Mouse (Mus musculus): ENCODE results near the gene Rbm12. TPM values are rescaled to one million over a fixed set of nuclear protein-coding genes. Genes with fewer than 3 reads are reported as not detected.

The Rbm12 gene
- total RNA-seq, 2 experiments from 2014 or later: 8.2 to 8.3 TPM

DNA sequence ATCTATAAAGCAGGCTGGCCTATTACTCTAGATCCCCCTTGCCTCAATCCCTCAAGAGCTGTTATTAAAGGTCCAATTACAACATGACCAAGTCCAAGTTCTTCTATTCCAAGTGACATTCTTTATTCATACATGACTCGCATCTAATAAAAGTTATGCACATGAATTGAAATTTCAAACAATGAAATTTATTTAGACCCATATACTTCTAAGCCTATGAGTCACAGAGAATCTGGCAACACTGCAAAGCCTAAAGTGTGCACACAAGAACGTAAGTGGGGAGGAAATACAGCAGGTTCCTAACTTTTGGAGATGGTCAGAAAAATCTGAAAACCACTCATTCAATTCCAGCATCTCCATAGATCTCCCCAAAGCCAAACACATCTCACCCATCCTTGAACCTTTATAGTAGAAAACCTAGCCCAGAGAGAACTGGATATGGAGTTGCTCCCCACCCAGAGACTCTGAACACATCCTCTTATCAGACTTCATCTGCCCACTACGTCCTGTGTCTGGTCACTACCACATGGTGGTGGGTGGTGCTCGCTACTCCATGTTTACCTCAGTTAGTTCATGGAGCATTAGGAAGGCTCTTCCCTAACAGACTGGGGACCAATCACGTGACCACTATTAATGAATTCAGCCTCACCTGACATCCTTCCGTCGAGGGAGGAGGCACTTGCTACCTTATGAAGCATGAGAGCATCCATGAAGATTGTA is 24.2 kb downstream of the Rbm12 start:
- intact Hi-C loops (cut with DNase I; ENCODE audit: low total_unique reads): no loop called here

DNA sequence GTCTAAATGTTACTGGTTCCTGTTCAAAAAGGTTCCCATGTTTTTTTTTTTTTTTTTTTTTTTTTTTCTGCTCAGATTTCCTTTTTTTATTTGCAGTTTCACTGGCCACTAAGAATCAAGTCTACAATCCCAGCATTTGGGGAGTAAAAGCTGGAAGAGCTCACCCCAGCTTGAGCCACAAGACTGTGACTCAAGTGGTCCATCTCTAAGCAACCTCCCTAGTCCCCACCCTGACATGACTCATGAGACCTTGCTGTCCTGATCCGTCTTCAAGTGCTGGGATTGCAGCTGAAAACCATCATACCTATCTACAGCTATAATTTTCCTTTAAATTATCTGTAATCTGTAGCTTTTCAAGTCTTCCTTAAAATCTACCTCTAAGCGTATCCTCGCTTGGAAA is 27.2 kb downstream of the Rbm12 start:
- DNase-seq: no peak
- intact Hi-C loops (cut with DNase I; ENCODE audit: low total_unique reads): no loop called here

More for the DNA sequence above, 24.2 kb downstream of the Rbm12 start:
- DNase-seq: no peak

DNA sequence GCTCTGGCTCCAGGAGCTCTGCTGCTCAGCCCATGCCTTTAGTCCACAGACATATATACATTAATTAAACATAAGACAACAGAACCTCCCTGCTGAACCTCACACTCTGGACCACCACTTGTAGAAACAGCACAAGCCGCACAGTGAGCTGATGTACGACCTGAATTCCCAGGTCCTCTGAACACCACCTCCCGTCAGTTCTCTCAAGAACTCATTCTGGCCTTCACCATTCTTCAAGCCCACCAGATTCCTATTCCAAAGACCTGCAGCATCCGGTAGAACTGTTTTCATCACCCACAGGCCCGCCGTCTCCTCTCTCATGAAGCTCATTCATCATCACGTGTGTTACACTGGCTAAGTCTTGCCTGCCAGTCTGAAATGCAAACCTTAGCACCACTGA is 31.4 kb downstream of the Rbm12 start:
- DNase-seq: no peak
- intact Hi-C loops (cut with DNase I; ENCODE audit: low total_unique reads): no loop called here

DNA sequence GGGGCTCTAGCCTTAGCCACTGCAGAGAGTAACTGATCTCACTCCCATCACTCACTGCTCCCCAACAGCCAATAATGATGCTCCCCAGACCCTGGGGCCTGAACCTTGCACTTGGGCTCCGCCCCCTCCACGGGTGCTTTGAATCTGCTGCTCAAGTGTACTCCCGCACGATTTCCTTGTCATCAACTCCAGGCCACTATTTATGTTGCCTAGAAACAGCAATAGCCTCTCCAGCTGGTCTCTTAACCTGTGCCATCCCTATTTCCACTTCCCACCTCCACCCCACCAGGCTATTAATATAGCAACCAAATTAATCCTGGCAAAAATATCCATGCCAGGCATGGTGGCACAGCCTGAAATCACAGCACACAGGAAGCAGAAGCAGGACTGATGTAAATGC is 32.1 kb downstream of the Rbm12 start:
- intact Hi-C loops (cut with DNase I; ENCODE audit: low total_unique reads): no loop called here
- no peak for DNase-seq

DNA sequence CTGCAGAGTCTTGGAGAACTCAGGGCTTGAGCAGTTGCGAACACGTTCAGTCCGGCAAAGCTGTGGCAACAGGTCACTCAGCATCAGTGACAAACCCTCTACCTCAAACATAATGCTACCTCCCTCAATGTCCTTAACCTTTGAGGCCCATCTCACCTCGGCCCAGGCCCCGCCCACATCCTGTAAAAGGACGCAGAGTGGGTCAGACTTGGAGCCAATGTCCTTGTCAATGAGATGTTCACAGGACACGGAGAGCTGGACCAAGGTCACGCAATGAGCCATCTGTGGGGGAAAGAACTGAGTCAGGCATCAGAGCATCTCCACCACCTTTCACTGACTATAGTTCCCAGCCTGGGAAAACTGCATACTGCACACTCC is 32.6 kb downstream of the Rbm12 start:
- intact Hi-C loops (cut with DNase I; ENCODE audit: low total_unique reads): no loop called here
- no peak for DNase-seq

DNA sequence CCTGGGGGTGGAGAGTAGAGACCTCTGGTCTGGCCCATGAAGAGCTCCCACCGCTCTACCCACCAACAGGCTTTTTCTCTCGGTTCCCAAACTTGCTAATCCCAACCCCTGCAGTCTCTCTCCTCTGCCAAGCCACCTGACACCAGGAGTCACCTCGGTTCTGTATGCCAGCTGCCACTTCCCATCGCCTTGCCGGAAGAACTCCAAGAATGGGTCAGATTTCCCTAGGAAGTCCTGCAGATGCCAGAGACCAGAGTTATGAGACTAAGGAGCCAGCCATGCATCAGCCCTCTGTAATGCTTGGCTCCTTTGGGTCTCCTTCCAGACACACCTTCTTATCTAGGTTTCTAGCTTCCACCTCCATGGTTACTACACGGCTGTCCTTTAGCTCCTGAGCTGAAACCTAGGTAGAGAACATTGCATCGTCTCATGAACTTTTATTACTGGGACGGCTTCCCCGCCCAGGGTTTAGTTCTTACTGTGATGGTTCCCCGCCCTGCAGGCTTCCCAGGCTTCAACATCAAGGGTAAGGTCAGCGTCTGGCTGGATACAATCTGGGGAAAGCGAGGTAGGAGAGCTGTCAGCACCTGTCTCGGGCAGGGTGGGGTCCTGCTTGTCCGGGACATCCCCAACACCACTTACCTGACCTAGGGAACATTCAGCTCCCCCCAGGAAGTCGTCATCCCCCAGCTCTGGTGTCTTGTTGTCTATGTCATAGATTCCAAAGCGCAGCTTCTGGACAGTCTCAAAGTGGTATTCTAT is 33.2 kb downstream of the Rbm12 start:
- intact Hi-C loops (cut with DNase I; ENCODE audit: low total_unique reads): no loop called here
- DNase-seq: no peak

DNA sequence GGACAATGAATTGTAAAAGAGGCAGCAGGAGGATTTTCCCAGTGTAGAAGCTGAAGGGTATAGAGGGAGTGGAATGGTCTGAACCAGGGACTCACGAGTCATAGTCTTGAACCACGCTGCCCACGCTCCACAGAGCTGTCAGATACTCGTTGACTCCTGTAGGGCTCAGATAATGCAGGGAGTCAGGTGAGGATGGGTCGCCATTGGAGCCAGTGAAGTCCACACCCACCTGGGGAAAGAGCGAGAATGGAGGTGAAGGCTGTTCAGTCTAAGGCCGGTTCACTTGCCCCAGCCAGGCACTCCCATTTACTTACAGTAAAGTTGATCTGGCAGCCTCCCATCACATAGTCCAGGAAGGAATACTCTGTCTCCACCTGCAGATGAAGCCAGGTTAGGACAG is 34.3 kb downstream of the Rbm12 start:
- no peak for DNase-seq
- intact Hi-C loops (cut with DNase I; ENCODE audit: low total_unique reads): no loop called here

DNA sequence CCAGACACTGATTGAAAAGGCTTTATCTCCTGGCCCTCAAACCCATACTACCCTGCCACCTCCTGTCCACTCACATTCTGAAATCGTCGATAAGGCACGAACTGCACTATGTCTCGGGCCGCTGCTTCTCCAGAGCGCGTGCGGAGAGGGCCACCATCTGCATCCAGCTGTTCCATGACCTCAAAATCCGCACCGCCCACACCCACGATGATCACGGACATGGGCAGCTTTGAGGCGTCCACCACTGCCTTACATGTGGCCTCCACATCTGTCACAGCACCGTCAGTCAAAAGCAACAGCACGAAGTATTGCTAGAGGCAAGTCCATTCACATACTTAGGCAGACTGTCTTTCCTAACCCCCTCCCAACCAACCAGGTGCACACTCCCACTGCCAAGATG is 38.1 kb downstream of the Rbm12 start:
- no peak for DNase-seq
- intact Hi-C loops (cut with DNase I; ENCODE audit: low total_unique reads): no loop called here

DNA sequence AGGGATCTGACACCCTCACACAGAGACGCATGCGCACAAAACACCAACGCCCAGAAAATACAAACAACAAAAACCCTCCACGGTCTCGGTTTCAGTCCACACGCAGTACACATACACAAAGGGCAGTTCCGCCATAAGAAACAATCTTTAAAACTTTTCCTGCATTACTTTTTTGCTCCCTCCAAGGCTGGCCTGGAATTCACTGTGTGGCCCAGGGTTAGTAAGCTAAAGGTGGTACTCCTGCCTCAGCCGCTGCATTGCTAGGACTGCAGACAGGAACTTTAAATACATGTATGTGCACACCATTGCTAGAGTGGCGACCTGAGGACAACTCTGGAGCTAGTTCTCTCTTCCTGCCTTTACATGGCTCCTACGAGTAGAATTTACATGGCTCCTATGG is 40.5 kb downstream of the Rbm12 start:
- no peak for DNase-seq

DNA sequence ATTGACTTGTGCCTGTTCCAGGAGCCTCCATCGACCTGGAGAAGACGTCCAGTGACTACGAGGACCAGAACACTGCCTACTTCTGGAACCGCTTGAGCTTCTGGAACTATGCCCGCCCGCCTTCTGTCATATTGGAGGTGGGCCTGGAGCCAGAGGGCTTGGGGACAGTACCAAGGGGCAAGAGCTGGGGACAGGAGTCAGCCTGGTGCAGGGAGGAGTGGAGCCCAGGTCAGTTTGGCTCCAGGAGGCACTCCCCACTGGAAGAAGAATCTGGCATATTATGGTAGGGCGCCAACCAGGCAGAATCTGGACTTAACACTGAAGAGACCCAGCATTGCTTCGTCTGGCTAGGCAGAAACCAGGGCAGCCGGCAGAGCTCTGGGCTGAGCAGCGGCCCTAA is 43.9 kb downstream of the Rbm12 start:
- intact Hi-C loops (cut with DNase I; ENCODE audit: low total_unique reads): no loop called here

More for the DNA sequence above, 40.5 kb downstream of the Rbm12 start:
- intact Hi-C loops (cut with DNase I; ENCODE audit: low total_unique reads): no loop called here

DNA sequence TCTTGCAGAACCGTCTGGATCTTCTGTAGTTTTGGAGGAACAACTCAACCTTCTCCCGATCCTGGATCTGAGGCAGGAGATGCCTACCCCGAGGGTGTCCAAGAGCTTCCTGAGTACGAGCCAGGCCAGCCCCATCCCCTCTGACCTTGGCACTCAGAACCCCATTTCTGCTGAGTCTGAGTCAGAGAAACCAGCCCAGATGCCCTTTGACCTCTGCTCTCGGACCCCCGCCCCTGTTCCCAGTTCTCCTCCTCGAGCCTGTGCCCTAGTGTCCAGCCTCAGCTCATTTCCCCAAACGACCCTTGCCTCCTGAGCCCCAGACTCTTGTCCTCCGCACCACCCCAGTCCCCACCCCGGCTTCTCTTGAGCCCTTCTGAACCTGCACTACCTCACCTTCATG is 45.7 kb downstream of the Rbm12 start:
- no peak for DNase-seq
- intact Hi-C loops (cut with DNase I; ENCODE audit: low total_unique reads): no loop called here

More for the DNA sequence above, 43.9 kb downstream of the Rbm12 start:
- DNase-seq: no peak

DNA sequence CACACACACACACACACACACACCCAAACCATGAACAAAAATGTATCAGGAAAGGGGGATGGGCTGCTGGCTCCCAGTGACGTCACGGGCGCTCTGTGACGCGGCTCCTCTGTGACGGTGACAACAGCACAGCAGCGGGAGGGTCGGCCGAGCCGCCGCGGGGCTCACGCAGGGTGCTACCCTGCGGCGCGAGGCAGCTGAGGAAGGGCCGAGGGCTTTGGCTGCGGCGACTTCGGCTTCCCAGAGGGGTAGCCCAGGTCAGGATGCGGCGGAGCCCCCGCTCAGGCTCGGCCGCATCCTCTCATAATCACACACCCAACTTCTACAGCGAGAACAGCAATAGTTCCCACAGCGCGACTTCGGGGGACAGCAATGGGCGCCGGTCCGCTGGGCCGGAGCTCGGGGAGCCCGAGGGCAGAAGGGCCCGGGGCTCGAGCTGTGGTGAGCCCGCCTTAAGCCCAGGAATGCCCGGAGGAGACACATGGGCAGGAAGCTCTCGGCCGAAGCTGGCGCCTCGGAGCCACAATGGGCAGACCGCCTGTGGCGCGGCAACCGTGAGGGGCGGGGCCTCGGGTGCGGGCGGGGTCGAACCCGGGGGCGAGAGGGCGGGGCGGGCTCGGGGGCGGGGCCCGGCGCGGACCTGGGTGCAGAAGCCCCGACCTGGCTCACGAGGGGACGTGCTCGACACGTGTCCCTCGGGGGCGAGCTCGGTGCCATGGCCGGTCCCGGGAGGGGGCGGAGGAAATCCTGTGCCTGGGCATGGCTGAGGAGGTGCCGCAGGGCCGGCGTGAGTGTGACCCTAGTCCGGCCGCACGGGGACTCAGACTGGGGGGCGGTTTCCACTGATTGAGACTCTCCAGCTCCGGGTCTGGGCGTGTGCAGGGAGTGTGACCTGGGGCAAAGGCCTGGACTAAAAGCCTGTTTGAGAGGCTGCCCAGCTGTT is 46.4 kb downstream of the Rbm12 start, which contains the start of gene Spag4:
Gene Spag4 (plus strand): TSS at position 77 of the 943 bp plus-strand sequence.
- intact Hi-C loops (cut with DNase I; ENCODE audit: low total_unique reads): no loop called here
- DNase-seq: peak; percentile 73

DNA sequence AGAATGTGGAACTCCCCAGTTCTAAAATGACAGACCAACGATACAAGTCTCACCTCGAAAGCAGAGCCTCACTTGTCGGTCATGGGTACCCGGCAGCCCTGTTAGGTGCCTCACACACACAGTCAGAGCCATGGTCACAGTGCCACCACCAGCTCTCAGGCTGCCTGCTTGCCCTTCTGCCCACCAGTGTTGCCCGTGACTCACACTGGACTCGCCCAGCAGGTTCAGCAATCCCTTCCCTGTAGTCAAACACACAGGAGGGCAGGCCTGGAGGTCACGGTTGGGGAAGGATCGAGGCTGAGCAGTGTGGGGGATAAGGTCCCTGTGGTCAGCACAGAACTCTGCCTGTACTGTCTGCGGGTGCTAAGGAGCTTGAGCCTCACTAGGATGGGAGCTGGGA is 59.0 kb downstream of the Rbm12 start, which contains the start of gene Fer1l4:
Gene Fer1l4 (minus strand): TSS at position 132 of the 400 bp plus-strand sequence.
- no peak for DNase-seq
- intact Hi-C loops (cut with DNase I; ENCODE audit: low total_unique reads): no loop called here

DNA sequence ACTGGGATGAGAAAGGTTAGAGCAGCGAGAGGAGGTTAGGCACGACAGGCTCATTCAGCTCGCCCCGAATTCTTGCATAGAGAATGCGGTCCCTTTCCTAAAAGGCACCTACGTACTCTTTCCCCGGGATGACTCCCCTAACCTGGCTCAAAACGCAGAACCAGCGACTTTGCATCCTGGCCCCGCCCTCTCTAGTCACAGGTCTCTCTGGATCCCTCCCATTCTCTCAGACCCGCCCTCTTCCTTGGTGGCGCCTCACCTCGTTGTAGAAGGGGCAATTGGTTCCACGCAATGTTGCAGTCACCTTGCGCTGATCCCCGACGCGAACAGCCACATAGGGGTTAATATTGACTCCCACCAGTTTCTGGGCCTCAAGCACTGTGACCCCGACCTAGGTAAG is 63.8 kb downstream of the Rbm12 start:
- no peak for DNase-seq

DNA sequence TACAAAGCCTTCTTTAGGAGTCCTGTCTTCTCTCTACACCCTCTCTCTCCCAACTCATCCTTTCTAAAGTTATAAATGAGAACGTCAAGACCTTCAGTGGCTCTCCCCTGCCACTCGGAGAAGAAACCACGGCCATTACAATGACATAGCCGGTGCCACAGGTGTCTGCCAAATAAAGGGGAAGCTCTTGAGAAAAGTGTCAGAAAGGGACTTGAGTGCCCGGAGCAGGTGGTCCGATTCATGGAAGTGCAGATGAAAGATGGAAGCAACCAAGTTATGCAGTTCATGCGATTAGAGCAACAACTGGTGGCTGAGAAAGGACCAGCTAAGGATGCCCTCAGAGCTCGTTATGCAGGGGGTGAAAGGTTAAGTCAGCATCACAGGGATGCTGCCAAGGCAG is 68.9 kb downstream of the Rbm12 start:
- DNase-seq: no peak
- intact Hi-C loops (cut with DNase I; ENCODE audit: low total_unique reads): no loop called here

More for the DNA sequence above, 63.8 kb downstream of the Rbm12 start:
- intact Hi-C loops (cut with DNase I; ENCODE audit: low total_unique reads): no loop called here

Other genes starting within 250 kb of the Rbm12 start
- gene Uqcc1, start 181.7 kb downstream of the Rbm12 start, total RNA-seq (2021): 100 to 1,000 TPM; 106 to 129 TPM
- gene Gm15557, start 171.2 kb downstream of the Rbm12 start, total RNA-seq (2021): not detected
- not detected for gene Gdf5, start 166.6 kb downstream of the Rbm12 start, total RNA-seq (2021)
- 1 to 10 TPM; 5.5 to 5.6 TPM for gene Cep250, start 155.5 kb downstream of the Rbm12 start, total RNA-seq (2021)
- gene 6430550D23Rik, start 104.0 kb downstream of the Rbm12 start, total RNA-seq (2021): under 1 TPM; 0.29 to 0.31 TPM
- gene Ergic3, start 103.9 kb downstream of the Rbm12 start, total RNA-seq (2021): 10 to 100 TPM; 58.2 to 60.4 TPM
- not detected for gene Fer1l4, start 59.0 kb downstream of the Rbm12 start, total RNA-seq (2021)
- gene Spag4, start 46.8 kb downstream of the Rbm12 start, total RNA-seq (2021): under 1 TPM; 0.57 to 0.86 TPM
- 10 to 100 TPM; 11.3 to 16.0 TPM for gene Cpne1, start within 50 bp of the Rbm12 start, total RNA-seq (2021)
- 1 to 10 TPM; 4.4 to 9.5 TPM for gene Gm28036, start 15.1 kb upstream of the Rbm12 start, total RNA-seq (2021)
- 100 to 1,000 TPM; 216 to 217 TPM for gene Romo1, start 32.1 kb upstream of the Rbm12 start, total RNA-seq (2021)
- 10 to 100 TPM; 53.6 to 65.4 TPM for gene Nfs1, start 32.2 kb upstream of the Rbm12 start, total RNA-seq (2021)
- 100 to 1,000 TPM in 1 of 2 experiments, 10 to 100 TPM in 1; 99.7 to 123 TPM for gene Rbm39, start 68.3 kb upstream of the Rbm12 start, total RNA-seq (2021)
- 10 to 100 TPM; 17.1 to 22.1 TPM for gene Phf20, start 84.5 kb upstream of the Rbm12 start, total RNA-seq (2021)
- gene Cnbd2, start 200.3 kb upstream of the Rbm12 start, total RNA-seq (2021): 1 to 10 TPM; 1.4 to 2.1 TPM
- gene Scand1, start 200.7 kb upstream of the Rbm12 start, total RNA-seq (2021): 10 to 100 TPM; 61.1 to 65.0 TPM

Data from gastrocnemius, postnatal 14 days (tissue).